Mouse (Mus musculus) heart, embryonic 11.5 days (tissue): ENCODE data around the gene Dedd2. TPM values are rescaled to one million over a fixed set of nuclear protein-coding genes. Genes with fewer than 3 reads are reported as not detected.

Experiments
- ATAC-seq: fragments of 200-750 bp; cut with Nextera tagmentation; replicated peaks from 2 replicates; pipeline ENCODE4 v1.8.0; 2017; ENCODE audit warnings: moderate library complexity; ENCODE audit not compliant: insufficient number of reproducible peaks, low FRiP score, low TSS enrichment
- H3K27ac ChIP-seq: fragments of 300-500 bp; sonication (generic); 2 replicates; pipeline ENCODE4 v1.5.1; 2014; ENCODE audit warnings: mild to moderate bottlenecking, low read depth, low read length
- H3K27me3 ChIP-seq: fragments of 300-500 bp; sonication (generic); 2 replicates; pipeline ENCODE4 v1.6.1; 2014; ENCODE audit warnings: mild to moderate bottlenecking, low read length, mixed read lengths; ENCODE audit not compliant: control insufficient read depth, insufficient read depth
- H3K36me3 ChIP-seq: fragments of 300-500 bp; sonication (generic); 2 replicates; pipeline ENCODE4 v1.6.1; 2014; ENCODE audit warnings: mild to moderate bottlenecking, low read length, moderate library complexity, mixed read lengths; ENCODE audit not compliant: control insufficient read depth, insufficient read depth
- H3K4me1 ChIP-seq: fragments of 300-500 bp; sonication (generic); 2 replicates; pipeline ENCODE4 v1.6.1; 2014; ENCODE audit warnings: low read length; ENCODE audit not compliant: control insufficient read depth, insufficient read depth
- H3K4me2 ChIP-seq: fragments of 300-500 bp; sonication (generic); 2 replicates; pipeline ENCODE4 v1.6.1; 2014; ENCODE audit warnings: mild to moderate bottlenecking, moderate library complexity
- H3K4me3 ChIP-seq: fragments of 300-500 bp; sonication (generic); 2 replicates; pipeline ENCODE4 v1.5.1; 2014; ENCODE audit warnings: low read depth, low read length
- H3K9ac ChIP-seq: fragments of 300-500 bp; sonication (generic); 2 replicates; pipeline ENCODE4 v1.6.1; 2014; ENCODE audit warnings: mild to moderate bottlenecking, low read depth, low read length, moderate library complexity
- H3K9me3 ChIP-seq: fragments of 300-500 bp; sonication (generic); replicated peaks from 2 replicates; pipeline ENCODE4 v1.6.1; 2016; ENCODE audit warnings: low read length; ENCODE audit not compliant: control insufficient read depth
- WGBS: fragments of 180-500 bp; shearing (Covaris S2); extraction: QIAGEN DNeasy Blood & Tissue Kit; methylation state at CpG from one replicate; pipeline ENCODE4 v1.1.7; 2014; ENCODE audit not compliant: insufficient replicate concordance; 5-methylcytosine and 5-hydroxymethylcytosine counted together
- polyA plus RNA-seq: library from polyadenylated mRNA; unstranded; fragments of >200 nt; fragmentation: Nextera tagmentation; extraction: Ambion mirVana; gene quantifications from 2 replicates; pipeline ENCODE4 v1.2.1, GENCODE M21; 2014

The Dedd2 gene
- polyA plus RNA-seq, 1 experiment from 2014 or later: 5.3 TPM

DNA sequence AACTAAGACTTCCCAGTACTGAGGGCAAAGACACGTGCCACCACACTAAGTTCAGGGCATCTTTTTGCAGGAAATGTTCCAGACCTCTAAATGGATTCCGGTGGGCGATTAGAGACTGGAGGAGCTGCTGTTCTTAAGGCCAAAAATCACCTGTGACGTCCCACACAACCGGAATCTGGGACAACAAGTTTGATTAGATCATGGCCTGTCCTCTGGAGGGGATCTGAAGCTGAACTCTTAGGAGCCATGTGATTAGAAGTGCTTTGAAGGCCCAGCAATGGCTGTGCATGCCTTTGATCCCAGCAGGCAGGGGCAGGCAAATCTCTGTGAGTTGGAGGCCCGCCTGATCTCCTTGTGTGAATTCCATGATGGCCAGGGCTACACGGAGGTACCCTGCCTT, 20.2 kb upstream of the Dedd2 start:
- no peak overlapping the region for H3K4me3 ChIP-seq
- no peaks in the 10 kb centered on the region for H3K9me3 ChIP-seq
- H3K4me2 ChIP-seq: no peak overlapping the region
- peak overlapping the region; percentile 42 for H3K27ac ChIP-seq
- WGBS: 57% methylated on average over 7 of the region's 7 CpGs
- no peak for ATAC-seq
- no peaks in the 10 kb centered on the region for H3K27me3 ChIP-seq
- H3K36me3 ChIP-seq: peaks cover 19% of the 10 kb centered on the region
- H3K4me1 ChIP-seq: peaks cover 21% of the 10 kb centered on the region
- H3K9ac ChIP-seq: no peak overlapping the region

DNA sequence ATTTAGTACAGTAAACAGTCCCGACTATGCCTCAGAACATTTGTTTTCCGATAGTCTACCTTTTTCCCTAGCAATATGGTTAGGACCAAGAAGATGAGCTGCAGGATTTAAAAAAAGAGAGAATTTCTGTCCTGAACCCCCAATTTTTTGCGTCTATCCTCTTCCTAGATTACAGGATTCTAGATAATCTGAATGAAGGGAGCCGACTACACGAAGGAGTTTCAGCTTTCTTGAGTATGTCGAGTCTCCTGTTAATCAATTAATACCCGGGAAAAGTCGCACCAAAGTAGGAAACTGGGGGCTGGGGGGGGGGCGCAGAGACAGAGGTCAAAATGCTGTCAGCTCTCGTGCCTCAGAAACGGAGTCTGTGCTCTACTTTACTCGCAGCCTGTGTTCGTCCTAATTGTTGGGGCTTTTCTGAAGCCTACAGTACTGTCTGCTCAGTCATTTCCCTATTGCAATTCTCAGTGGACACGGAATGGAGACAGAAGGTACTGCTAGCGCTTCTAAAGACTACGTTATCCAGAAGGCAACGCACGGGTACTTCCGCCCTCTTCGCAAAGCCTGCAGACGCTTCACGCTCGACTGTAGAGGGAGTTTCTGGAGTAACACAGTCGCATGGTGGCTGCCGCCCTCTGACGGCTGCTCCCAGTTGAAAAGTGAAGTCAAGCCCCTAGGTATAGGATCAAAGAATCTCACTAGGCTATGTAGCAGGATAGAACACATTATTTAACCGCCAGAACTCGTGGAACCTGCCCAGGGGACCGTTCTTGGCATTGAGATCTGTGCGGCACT, 18.6 kb upstream of the Dedd2 start:
- Histone ChIP-seq H3K9ac (peak overlapping the region; percentile 47), H3K9me3 (no peaks in the 10 kb centered on the region), H3K27ac (peak overlapping the region; percentile 74), H3K4me1 (peaks cover 17% of the 10 kb centered on the region), H3K4me3 (peak overlapping the region; percentile 83), H3K36me3 (peaks cover 15% of the 10 kb centered on the region), H3K27me3 (no peaks in the 10 kb centered on the region), H3K4me2 (peak overlapping the region; percentile 75)
- peak; percentile 32 for ATAC-seq
- WGBS: 3% methylated on average over 30 of the region's 30 CpGs

DNA sequence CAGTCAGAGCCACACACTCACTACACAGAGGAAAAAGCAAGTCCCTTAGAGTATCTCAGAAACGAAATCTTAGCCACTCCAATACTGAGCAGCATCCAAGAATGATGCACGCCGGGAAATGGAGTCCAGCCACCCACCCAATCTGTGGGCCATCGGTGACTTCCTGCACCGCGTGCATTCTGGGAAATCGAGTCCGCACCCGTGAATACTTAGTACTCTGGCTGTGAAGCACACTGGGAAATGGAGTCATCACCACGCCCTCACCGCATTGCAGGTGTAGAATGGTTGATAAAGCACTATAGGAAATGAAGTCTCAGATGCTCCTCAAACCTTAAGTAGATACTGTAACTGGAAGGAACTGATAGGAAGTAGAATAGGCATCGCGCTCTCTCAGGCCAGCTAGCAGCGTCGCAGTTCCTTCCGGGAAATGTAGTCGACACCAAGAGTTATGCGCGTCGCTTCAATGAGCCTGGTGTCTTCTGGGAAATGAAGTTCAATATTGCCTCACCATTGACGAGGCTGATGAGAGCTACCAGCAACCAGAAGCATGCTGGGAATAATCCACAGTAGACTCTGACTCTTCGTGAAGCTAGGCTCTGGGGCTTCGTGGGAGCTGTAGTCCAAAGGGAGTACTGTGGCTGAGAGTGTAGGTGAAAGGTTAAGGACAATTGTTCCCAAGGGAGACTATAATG, 17.7 kb upstream of the Dedd2 start:
- Histone ChIP-seq H3K27ac (peak overlapping the region; percentile 74), H3K4me2 (peak overlapping the region; percentile 75), H3K4me3 (peak overlapping the region; percentile 83), H3K4me1 (peaks cover 17% of the 10 kb centered on the region), H3K9me3 (no peaks in the 10 kb centered on the region), H3K27me3 (no peaks in the 10 kb centered on the region), H3K36me3 (peaks cover 12% of the 10 kb centered on the region), H3K9ac (peak overlapping the region; percentile 97)
- ATAC-seq: peak; percentile 88
- under 1% methylated on average over 23 of the region's 23 CpGs for WGBS

DNA sequence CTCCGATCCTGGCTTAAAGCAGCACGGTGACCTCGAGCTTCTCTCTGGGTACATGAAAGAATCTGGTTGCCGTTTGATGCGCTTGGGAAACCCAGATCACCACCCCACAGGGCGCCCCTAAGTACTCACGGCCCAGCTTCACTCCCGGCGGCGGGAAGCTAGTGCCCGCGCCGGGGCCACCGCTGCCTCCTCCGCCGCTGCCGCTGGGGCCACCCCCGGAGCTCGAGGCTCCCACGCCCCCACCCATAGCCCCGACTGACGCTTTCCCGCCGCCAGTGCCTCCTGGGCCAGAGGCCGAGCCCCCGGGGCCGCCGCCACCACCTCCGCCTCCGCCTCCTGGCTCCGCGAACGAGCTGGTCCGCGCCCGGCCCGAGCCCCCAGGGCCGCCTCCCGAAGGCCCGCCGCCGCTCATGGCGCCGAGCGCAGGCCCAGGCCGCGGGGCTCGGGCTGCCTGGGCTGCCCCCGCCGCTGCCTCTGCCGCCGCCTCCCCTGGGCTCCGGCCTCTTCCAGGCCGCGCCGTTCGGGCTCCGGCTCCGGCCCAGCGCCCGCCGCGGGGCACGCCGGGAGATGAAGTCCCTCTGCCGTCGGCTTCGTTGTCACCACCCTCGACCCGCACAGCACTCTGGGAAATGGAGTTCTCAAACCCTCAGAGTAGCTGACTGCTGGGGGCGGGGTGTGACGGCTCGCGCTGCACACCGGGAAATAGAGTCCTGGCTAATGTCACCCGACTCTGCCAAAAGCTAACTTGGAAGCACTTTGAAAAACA, 17.0 kb upstream of the Dedd2 start, which contains the start of gene Gsk3a:
Gsk3a (minus strand) TSS at position 603 of the 766 bp plus-strand sequence.
- WGBS: under 1% methylated on average over 60 of the region's 76 CpGs
- Histone ChIP-seq H3K36me3 (0 out of 2 replicates have a peak, but pooled peaks cover 7% of the 10 kb centered on the region), H3K4me3 (peak within 1 kb of the TSS; percentile 83), H3K4me1 (peaks cover 17% of the 10 kb centered on the region), H3K27ac (peak within 1 kb of the TSS; percentile 74), H3K9ac (peak within 1 kb of the TSS; percentile 97), H3K9me3 (no peaks in the 10 kb centered on the region), H3K27me3 (no peaks in the 10 kb centered on the region), H3K4me2 (peak within 1 kb of the TSS; percentile 75)
- peak; percentile 87 for ATAC-seq

DNA sequence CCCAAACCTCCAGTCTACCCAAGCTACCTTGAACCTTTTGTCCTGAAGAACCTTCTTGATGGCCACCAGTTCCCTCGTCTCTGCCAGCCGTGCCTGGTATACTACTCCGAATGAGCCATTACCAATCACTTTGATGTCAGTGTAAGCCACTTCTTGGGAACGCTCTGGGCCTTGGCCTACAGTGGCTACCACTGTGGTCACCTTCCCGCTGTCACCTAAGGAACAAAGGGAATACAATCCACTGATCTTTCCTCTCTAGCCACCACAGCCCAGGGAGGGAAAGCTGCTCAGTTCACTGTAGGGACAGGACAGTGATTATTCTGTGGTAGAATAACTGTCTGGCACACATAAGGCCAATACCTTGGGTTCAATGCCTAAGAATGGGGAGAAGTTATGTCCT, 15.1 kb upstream of the Dedd2 start:
- Histone ChIP-seq H3K4me1 (peaks cover 12% of the 10 kb centered on the region), H3K4me3 (no peak overlapping the region), H3K9ac (no peak overlapping the region), H3K9me3 (no peaks in the 10 kb centered on the region), H3K27ac (no peak overlapping the region), H3K36me3 (peaks cover 20% of the 10 kb centered on the region), H3K4me2 (no peak overlapping the region), H3K27me3 (no peaks in the 10 kb centered on the region)
- 89% methylated on average over 5 of the region's 5 CpGs for WGBS
- ATAC-seq: no peak

DNA sequence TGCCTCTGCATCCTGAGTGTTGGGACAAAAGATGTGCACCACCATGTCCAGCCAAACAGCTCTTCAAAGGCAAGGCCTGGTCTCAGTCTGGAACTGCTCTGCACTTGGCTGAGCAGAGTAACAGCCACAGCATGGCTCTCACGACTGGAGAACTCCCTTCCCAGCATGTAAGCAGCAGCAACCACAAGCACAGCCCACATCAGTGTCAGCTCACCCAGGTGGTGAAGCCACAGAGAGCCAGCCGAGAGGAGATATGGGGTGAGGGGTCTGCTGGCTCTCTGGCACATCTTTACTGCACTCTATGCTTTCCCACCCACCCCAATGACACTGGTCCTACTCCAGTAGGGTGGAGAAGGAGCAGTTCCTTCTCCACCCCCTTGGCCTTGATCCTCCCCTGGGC, 12.6 kb upstream of the Dedd2 start:
- 85% methylated on average over 2 of the region's 2 CpGs for WGBS
- Histone ChIP-seq H3K4me3 (no peak overlapping the region), H3K27me3 (no peaks in the 10 kb centered on the region), H3K4me2 (no peak overlapping the region), H3K9ac (no peak overlapping the region), H3K36me3 (peaks cover 40% of the 10 kb centered on the region), H3K9me3 (no peaks in the 10 kb centered on the region), H3K27ac (no peak overlapping the region), H3K4me1 (peaks cover 10% of the 10 kb centered on the region)
- ATAC-seq: no peak

DNA sequence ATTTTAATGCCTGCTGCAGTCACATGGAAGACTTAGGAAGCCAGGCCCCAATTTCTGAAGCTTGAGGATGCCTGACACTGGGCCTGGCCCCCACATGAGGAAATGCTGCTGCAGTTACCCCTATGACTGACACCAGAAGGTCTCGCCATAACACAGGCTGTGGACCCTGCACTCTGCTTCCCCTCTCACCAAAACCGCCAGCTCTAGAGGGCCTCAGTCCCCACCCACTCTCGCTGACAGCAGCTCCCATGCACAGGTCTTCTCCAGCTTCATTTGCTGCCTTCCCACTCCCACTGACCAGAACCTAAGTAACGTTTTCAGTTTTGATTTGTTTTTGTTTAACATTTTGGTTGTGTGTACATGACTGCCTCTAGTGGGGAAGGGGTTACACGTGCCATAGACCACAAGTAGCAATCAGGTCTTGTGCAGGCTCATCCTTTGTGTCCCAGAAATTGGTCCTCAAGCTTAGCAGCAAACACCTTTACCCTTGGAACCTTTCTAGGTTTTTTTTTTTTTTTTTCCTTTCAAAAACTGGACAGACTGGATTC, 11.8 kb upstream of the Dedd2 start:
- H3K27me3 ChIP-seq: no peaks in the 10 kb centered on the region
- WGBS: 68% methylated on average over 5 of the region's 5 CpGs
- no peak overlapping the region for H3K27ac ChIP-seq

DNA sequence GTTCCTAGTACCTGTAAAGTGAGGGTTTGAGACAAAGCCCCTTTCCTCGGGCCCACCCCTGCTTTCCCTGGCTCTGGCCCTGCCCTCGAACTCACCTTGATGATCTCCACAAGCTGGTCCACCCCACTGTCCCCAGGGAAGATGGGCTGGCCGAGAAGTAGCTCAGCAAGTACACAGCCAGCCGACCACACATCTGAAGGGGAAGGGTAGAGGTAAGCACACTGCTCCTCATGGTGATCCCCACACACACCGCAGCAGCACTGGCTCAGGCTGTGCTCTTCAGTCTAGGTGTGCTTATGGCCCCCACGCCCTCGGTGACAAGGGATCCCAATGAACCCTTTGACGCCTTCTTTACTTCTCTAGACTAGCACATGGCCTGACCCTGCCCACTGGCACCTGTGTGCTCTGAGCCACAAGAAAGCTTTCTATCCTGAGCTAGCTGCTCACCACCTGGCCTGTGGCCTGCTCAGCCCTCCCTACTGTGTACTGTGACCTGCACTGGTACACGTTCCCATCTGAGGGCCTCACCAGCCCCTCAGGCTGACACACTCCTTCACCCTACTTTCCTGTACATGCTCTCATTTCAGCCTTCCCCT, 10.4 kb upstream of the Dedd2 start:
- peaks cover under 1% of the 10 kb centered on the region; the same call in 1 of the 2 replicates for H3K4me1 ChIP-seq
- no peaks in the 10 kb centered on the region for H3K27me3 ChIP-seq
- no peak overlapping the region for H3K27ac ChIP-seq
- ATAC-seq: no peak
- H3K9ac ChIP-seq: no peak overlapping the region
- peaks cover 56% of the 10 kb centered on the region for H3K36me3 ChIP-seq
- H3K9me3 ChIP-seq: no peaks in the 10 kb centered on the region
- WGBS: 86% methylated on average over 9 of the region's 9 CpGs
- H3K4me2 ChIP-seq: no peak overlapping the region
- no peak overlapping the region for H3K4me3 ChIP-seq

More for the DNA sequence above, 11.8 kb upstream of the Dedd2 start:
- Histone ChIP-seq H3K4me2 (no peak overlapping the region), H3K9me3 (no peaks in the 10 kb centered on the region), H3K36me3 (peaks cover 46% of the 10 kb centered on the region), H3K9ac (no peak overlapping the region), H3K4me1 (peaks cover 10% of the 10 kb centered on the region), H3K4me3 (no peak overlapping the region)
- ATAC-seq: no peak
